In genomic region chr15:86087591-86088149, GRCm38 (mm10) we compare ENCODE assay signal across 11 mouse cellular contexts. TPM values are rescaled to one million over a fixed set of nuclear protein-coding genes. Genes with fewer than 3 reads are reported as not detected.
DNase-seq lines count a peak whose midpoint lies in the region; ATAC-seq and TF ChIP-seq lines count a peak whose summit lies in the region.
"Had no signal": no experiment of that assay in that cellular context is flagged by ENCODE, and none has a peak within 500 bp of the region (broad histone marks: within the 10 kb centered on the region; RNA-seq: fewer than 3 reads in every experiment).

No protein-coding gene starts in this region.

- no peak for TF ChIP-seq EP300 in heart, postnatal 0 days (IDR thresholded peaks at IDR 0.05; ENCODE audit: low read depth)

- H3K9ac ChIP-seq in heart, postnatal 0 days (replicated peaks; ENCODE audit: low read depth, low read length): no peak overlapping the region
- no peak overlapping the region for H3K9ac ChIP-seq in heart, embryonic 11.5 days (ENCODE audit: low read depth, low read length)
- H3K9ac ChIP-seq in forebrain, postnatal 0 days: peak overlapping the region; percentile 39
- H3K9ac ChIP-seq in midbrain, embryonic 15.5 days: no peak overlapping the region
- H3K9ac ChIP-seq in liver, embryonic 11.5 days (ENCODE audit: low read depth, low read length): no peak overlapping the region

- no peak for TF ChIP-seq CTCF in heart, postnatal 0 days (IDR thresholded peaks at IDR 0.05; ENCODE audit: low read depth)
- no peak for TF ChIP-seq CTCF in brain, embryonic 14.5 days (IDR thresholded peaks at IDR 0.05; ENCODE audit: borderline replicate concordance, extremely low read depth, insufficient read depth, insufficient read length)
- no peak for TF ChIP-seq CTCF in forebrain, postnatal 0 days (IDR thresholded peaks at IDR 0.05; ENCODE audit: low read depth)

- ATAC-seq in heart, postnatal 0 days (ENCODE audit: insufficient read depth, low read depth): no peak
- ATAC-seq in heart, embryonic 11.5 days (replicated peaks; ENCODE audit: insufficient number of reproducible peaks, low FRiP score, low TSS enrichment): no peak
- peak; percentile 68 for ATAC-seq in forebrain, postnatal 0 days
- 0 out of 2 replicates have a peak, but pooled peaks have one; percentile 20 for ATAC-seq in midbrain, embryonic 15.5 days (replicated peaks)
- ATAC-seq in liver, embryonic 11.5 days (replicated peaks; ENCODE audit: low FRiP score): no peak
- ATAC-seq: activated CD4-positive, CD25-positive, alpha-beta regulatory T cell, adult 4 months had no signal

- no peaks in the 10 kb centered on the region for H3K9me3 ChIP-seq in heart, postnatal 0 days (replicated peaks; ENCODE audit: control insufficient read depth, low read length)
- H3K9me3 ChIP-seq in heart, embryonic 11.5 days (replicated peaks; ENCODE audit: control insufficient read depth, low read length): no peaks in the 10 kb centered on the region
- H3K9me3 ChIP-seq in forebrain, postnatal 0 days (ENCODE audit: low read length): no peaks in the 10 kb centered on the region
- H3K9me3 ChIP-seq in midbrain, embryonic 15.5 days: no peaks in the 10 kb centered on the region
- H3K9me3 ChIP-seq in liver, embryonic 11.5 days (ENCODE audit: control insufficient read depth, low read length): no peaks in the 10 kb centered on the region

- no peak overlapping the region for H3K4me3 ChIP-seq in heart, postnatal 0 days (ENCODE audit: low read depth, low read length)
- no peak overlapping the region for H3K4me3 ChIP-seq in heart, embryonic 11.5 days (ENCODE audit: low read depth, low read length)
- H3K4me3 ChIP-seq in forebrain, postnatal 0 days (ENCODE audit: low read depth, low read length): no peak overlapping the region
- H3K4me3 ChIP-seq in midbrain, embryonic 15.5 days: no peak overlapping the region
- no peak overlapping the region for H3K4me3 ChIP-seq in liver, embryonic 11.5 days (ENCODE audit: low read depth, low read length)

- H3K27ac ChIP-seq in heart, postnatal 0 days (ENCODE audit: low read depth): peak overlapping the region; percentile 49
- H3K27ac ChIP-seq in heart, embryonic 11.5 days (ENCODE audit: low read depth, low read length): no peak overlapping the region
- peak overlapping the region; percentile 76 for H3K27ac ChIP-seq in forebrain, postnatal 0 days (ENCODE audit: low read depth, low read length)
- peak overlapping the region; percentile 84 for H3K27ac ChIP-seq in midbrain, embryonic 15.5 days
- no peak overlapping the region for H3K27ac ChIP-seq in liver, embryonic 11.5 days (ENCODE audit: low read depth, low read length)

- H3K4me1 ChIP-seq in heart, postnatal 0 days (ENCODE audit: control insufficient read depth, insufficient read depth): peaks cover 93% of the 10 kb centered on the region
- peaks cover 65% of the 10 kb centered on the region for H3K4me1 ChIP-seq in heart, embryonic 11.5 days (ENCODE audit: control insufficient read depth, insufficient read depth, low read length)
- H3K4me1 ChIP-seq in forebrain, postnatal 0 days (ENCODE audit: insufficient read depth): peaks cover 30% of the 10 kb centered on the region
- H3K4me1 ChIP-seq in midbrain, embryonic 15.5 days: peaks cover 72% of the 10 kb centered on the region
- H3K4me1 ChIP-seq in liver, embryonic 11.5 days (replicated peaks; ENCODE audit: control insufficient read depth, insufficient read depth, low read length): peaks cover 45% of the 10 kb centered on the region

- TF ChIP-seq POLR2A in brain, embryonic 14.5 days (IDR thresholded peaks at IDR 0.05; ENCODE audit: borderline replicate concordance, extremely low read depth, insufficient read depth, insufficient read length, poor library complexity, severe bottlenecking): no peak

- H3K36me3 ChIP-seq in heart, postnatal 0 days (replicated peaks; ENCODE audit: control insufficient read depth, insufficient read depth, low read length): peaks cover 13% of the 10 kb centered on the region; the same call in 1 of the 2 replicates
- no peaks in the 10 kb centered on the region for H3K36me3 ChIP-seq in heart, embryonic 11.5 days (ENCODE audit: control insufficient read depth, insufficient read depth, low read length)
- H3K36me3 ChIP-seq in forebrain, postnatal 0 days (ENCODE audit: insufficient read depth): no peaks in the 10 kb centered on the region
- no peaks in the 10 kb centered on the region for H3K36me3 ChIP-seq in midbrain, embryonic 15.5 days (replicated peaks)
- no peaks in the 10 kb centered on the region for H3K36me3 ChIP-seq in liver, embryonic 11.5 days (ENCODE audit: control insufficient read depth, insufficient read depth, low read length)

- no peak for DNase-seq in heart, postnatal 0 days (ENCODE audit: low spot score)
- peak; percentile 92 for DNase-seq in brain, embryonic 14.5 days (ENCODE audit: low read depth)
- peak; percentile 66 for DNase-seq in forebrain, postnatal 0 days
- DNase-seq in urinary bladder, postnatal 10 days (ENCODE audit: low spot score): no peak
- DNase-seq in liver, embryonic 11.5 days (ENCODE audit: low spot score): no peak
- DNase-seq in lung, adult 18-20 months: no peak
- DNase-seq: cerebellum, adult 9-10 months; thymus, adult 2 months had no signal

- WGBS in heart, postnatal 0 days: 53% methylated on average over 14 of the region's 14 CpGs
- WGBS in heart, embryonic 11.5 days (ENCODE audit: insufficient replicate concordance): 78% methylated on average over 14 of the region's 14 CpGs
- WGBS in forebrain, postnatal 0 days: 8% methylated on average over 14 of the region's 14 CpGs
- WGBS in midbrain, embryonic 15.5 days: 19% methylated on average over 14 of the region's 14 CpGs
- 56% methylated on average over 14 of the region's 14 CpGs for whole genome bisulfite sequencing in liver, embryonic 11.5 days

- H3K4me2 ChIP-seq in heart, postnatal 0 days (ENCODE audit: low read depth, low read length): no peak overlapping the region
- no peak overlapping the region for H3K4me2 ChIP-seq in heart, embryonic 11.5 days
- no peak overlapping the region for H3K4me2 ChIP-seq in forebrain, postnatal 0 days (ENCODE audit: low read depth)
- H3K4me2 ChIP-seq in midbrain, embryonic 15.5 days: no peak overlapping the region
- H3K4me2 ChIP-seq in liver, embryonic 11.5 days: no peak overlapping the region

- H3K27me3 ChIP-seq in heart, postnatal 0 days (ENCODE audit: control insufficient read depth, insufficient read depth, low read length): no peaks in the 10 kb centered on the region
- no peaks in the 10 kb centered on the region for H3K27me3 ChIP-seq in heart, embryonic 11.5 days (ENCODE audit: control insufficient read depth, insufficient read depth, low read length)
- H3K27me3 ChIP-seq in forebrain, postnatal 0 days (ENCODE audit: insufficient read depth, low read length): no peaks in the 10 kb centered on the region
- no peaks in the 10 kb centered on the region for H3K27me3 ChIP-seq in midbrain, embryonic 15.5 days (replicated peaks)
- no peaks in the 10 kb centered on the region for H3K27me3 ChIP-seq in liver, embryonic 11.5 days (replicated peaks; ENCODE audit: control insufficient read depth, insufficient read depth, low read length)

RNA-seq across cellular contexts. Expression of gene Gramd4, which starts 30.2 kb away (rescaled TPM):
- total RNA-seq in heart, postnatal 0 days (2014; rRNA removed; ENCODE audit: low replicate concordance): 31.8 and 35.0 TPM in 2 replicates
- polyA plus RNA-seq in heart, postnatal 0 days (2015; fragmentation: Nextera tagmentation; extraction: Ambion mirVana): 15.4 and 16.2 TPM in 2 replicates
- polyA plus RNA-seq in heart, embryonic 11.5 days (2014; fragmentation: Nextera tagmentation; extraction: Ambion mirVana): 4.9 and 6.5 TPM in 2 replicates
- polyA plus RNA-seq in brain, embryonic 14.5 days (2012; rRNA removed): 64.7 and 74.6 TPM in 2 replicates
- 54.5 and 57.0 TPM in 2 replicates for total RNA-seq in forebrain, postnatal 0 days (2014; rRNA removed)
- polyA plus RNA-seq in forebrain, postnatal 0 days (2015; fragmentation: Nextera tagmentation; extraction: Ambion mirVana): 24.8 and 28.8 TPM in 2 replicates
- polyA plus RNA-seq in midbrain, embryonic 15.5 days (2015; fragmentation: Nextera tagmentation; extraction: Ambion mirVana): 41.0 and 41.7 TPM in 2 replicates
- 12.6 and 13.9 TPM in 2 replicates for polyA plus RNA-seq in liver, embryonic 11.5 days (2014; fragmentation: Nextera tagmentation; extraction: Ambion mirVana)

RNA-seq across cellular contexts. Expression of gene Celsr1, which starts 54.1 kb away (rescaled TPM):
- total RNA-seq in heart, postnatal 0 days (2014; rRNA removed; ENCODE audit: low replicate concordance): 17.4 and 18.0 TPM in 2 replicates
- polyA plus RNA-seq in heart, postnatal 0 days (2015; fragmentation: Nextera tagmentation; extraction: Ambion mirVana): 0.80 and 0.97 TPM in 2 replicates
- polyA plus RNA-seq in heart, embryonic 11.5 days (2014; fragmentation: Nextera tagmentation; extraction: Ambion mirVana): 2.1 and 2.2 TPM in 2 replicates
- 17.6 and 21.3 TPM in 2 replicates for polyA plus RNA-seq in brain, embryonic 14.5 days (2012; rRNA removed)
- total RNA-seq in forebrain, postnatal 0 days (2014; rRNA removed): 6.5 and 13.0 TPM in 2 replicates
- 0.62 and 0.97 TPM in 2 replicates for polyA plus RNA-seq in forebrain, postnatal 0 days (2015; fragmentation: Nextera tagmentation; extraction: Ambion mirVana)
- polyA plus RNA-seq in midbrain, embryonic 15.5 days (2015; fragmentation: Nextera tagmentation; extraction: Ambion mirVana): 1.6 and 2.2 TPM in 2 replicates
- 0.53 and 1.4 TPM in 2 replicates for polyA plus RNA-seq in liver, embryonic 11.5 days (2014; fragmentation: Nextera tagmentation; extraction: Ambion mirVana)

Comparison
In these comparisons a context has a peak if more than half of its experiments do, and no peak if none do; other contexts are left out.
1. H3K27ac ChIP-seq: peak in heart, postnatal 0 days (single experiment), forebrain, postnatal 0 days (single experiment) and midbrain, embryonic 15.5 days (single experiment); none in heart, embryonic 11.5 days (single experiment) and liver, embryonic 11.5 days (single experiment).
2. ATAC-seq: peak in forebrain, postnatal 0 days (single experiment) and midbrain, embryonic 15.5 days (single experiment); none in heart, postnatal 0 days (single experiment), heart, embryonic 11.5 days (single experiment) and liver, embryonic 11.5 days (single experiment).
3. DNase-seq: peak in brain, embryonic 14.5 days (single experiment) and forebrain, postnatal 0 days (single experiment); none in heart, postnatal 0 days (single experiment), urinary bladder, postnatal 10 days (single experiment), liver, embryonic 11.5 days (single experiment) and lung, adult 18-20 months (0 of 2).